Mouse (Mus musculus): ENCODE results near the gene Cerkl.

DNA sequence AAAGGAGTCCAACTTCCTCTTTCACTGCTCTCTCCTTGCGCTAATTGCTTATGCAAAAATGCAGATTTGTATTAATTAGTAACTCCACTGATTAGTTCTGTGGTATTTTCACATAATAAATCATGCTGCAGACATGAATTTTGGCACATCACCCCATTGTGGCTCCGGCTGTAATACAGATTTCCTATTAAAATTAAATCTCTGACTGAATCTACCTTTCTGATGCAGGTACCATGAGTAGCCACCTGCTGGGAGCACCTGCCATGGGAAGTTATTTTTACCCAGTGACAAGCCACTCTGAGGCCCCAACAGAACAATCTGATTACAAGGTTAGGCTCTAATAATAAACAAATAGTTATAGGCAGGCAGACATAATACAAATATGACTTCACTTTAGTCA, 5.3 kb upstream of the Cerkl start:
- no peak for TF ChIP-seq CTCF (IDR thresholded peaks at IDR 0.05; ENCODE audit: extremely low read depth, insufficient read depth, low read length)
- TF ChIP-seq POLR2A (IDR thresholded peaks at IDR 0.05; ENCODE audit: extremely low read depth, insufficient read depth, low read length) = no peak
